Mouse (Mus musculus) heart, adult 9 months (tissue): ENCODE data around the gene Gm19935.

Source experiments
- DNase-seq, 2 experiments: peaks; one replicate each; pipeline ENCODE4 v3.0.0; 2022; ENCODE audit warnings: low spot score in 2 of 2

The Gm19935 gene

GRCm38 (mm10) chr8:90830980-90831379 lies 13.8 kb upstream of the Gm19935 start:
- DNase-seq = peak in 1 of 2 experiments; percentile 26

GRCm38 (mm10) chr8:90829825-90830224 lies 12.6 kb upstream of the Gm19935 start:
- DNase-seq = no peak

GRCm38 (mm10) chr8:90828987-90829740 lies 12.0 kb upstream of the Gm19935 start:
- DNase-seq = peak; percentile 41 to 46

DNA sequence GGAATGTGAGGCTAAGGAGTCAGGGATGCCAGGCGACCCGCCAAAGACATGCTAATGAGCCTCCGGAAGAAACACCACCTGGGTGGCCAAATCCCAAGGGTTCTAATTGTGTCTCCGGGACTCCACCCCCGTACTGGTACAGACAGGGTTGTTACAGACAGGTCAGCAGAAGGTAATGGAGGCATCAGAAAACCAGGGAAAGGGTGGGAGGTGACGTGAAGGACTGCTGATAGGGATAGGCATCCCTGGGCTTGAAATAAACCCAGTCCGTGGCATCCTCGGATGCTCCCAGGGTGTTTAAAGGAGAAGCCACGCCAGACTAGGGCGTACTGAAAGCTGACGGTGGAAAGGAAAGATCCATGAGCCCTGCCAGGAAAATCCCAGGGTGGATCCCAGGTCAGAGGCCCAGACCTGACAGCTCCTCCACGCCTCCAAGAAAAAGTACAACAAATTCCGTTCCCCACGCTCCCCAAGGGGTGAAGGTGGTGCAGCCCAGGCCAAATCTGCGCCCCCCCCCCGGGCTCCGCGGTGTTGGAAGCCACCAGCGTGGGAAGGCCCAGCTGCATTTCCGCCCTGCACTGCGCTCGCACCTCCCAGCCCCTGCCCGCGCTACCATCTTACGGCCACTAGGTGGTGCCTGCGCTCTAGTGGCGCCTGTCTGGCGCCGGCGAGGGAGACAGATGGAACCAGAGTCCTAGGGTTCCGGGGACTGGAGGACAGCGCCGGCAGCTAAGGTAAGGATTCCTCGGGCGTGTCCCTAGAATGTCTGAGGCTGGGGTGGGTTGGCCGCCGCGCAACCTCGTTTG lies 11.2 kb upstream of the Gm19935 start, which contains the start of gene Chd9:
TSS of gene Chd9 (plus strand) at position 172 of the 806 bp plus-strand sequence.
- DNase-seq = peak; percentile 93 to 96

GRCm38 (mm10) chr8:90825459-90825871 lies 8.3 kb upstream of the Gm19935 start:
- DNase-seq = no peak

GRCm38 (mm10) chr8:90822443-90822842 lies 5.2 kb upstream of the Gm19935 start:
- DNase-seq = peak; percentile 60 to 78

DNA sequence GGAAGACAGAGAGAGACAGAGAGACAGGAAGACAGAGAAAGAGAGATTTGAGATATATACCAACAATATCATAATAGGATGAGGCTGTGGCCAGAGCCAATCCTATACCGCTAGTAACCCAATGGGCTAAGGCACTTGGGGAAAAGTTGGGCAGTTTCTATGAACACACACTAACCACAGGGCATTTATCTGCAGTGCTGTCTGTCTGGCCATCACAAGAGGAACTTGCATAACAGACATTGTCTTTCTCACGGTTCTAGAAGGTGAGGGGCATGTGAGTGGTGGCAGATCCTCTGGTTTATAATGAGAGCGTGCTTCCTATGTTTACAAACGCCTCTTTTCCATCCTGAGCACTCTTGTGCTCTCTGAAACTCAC lies 3.1 kb upstream of the Gm19935 start:
- no peak for DNase-seq

GRCm38 (mm10) chr8:90819561-90820320 lies 2.5 kb upstream of the Gm19935 start:
- DNase-seq = no peak

DNA sequence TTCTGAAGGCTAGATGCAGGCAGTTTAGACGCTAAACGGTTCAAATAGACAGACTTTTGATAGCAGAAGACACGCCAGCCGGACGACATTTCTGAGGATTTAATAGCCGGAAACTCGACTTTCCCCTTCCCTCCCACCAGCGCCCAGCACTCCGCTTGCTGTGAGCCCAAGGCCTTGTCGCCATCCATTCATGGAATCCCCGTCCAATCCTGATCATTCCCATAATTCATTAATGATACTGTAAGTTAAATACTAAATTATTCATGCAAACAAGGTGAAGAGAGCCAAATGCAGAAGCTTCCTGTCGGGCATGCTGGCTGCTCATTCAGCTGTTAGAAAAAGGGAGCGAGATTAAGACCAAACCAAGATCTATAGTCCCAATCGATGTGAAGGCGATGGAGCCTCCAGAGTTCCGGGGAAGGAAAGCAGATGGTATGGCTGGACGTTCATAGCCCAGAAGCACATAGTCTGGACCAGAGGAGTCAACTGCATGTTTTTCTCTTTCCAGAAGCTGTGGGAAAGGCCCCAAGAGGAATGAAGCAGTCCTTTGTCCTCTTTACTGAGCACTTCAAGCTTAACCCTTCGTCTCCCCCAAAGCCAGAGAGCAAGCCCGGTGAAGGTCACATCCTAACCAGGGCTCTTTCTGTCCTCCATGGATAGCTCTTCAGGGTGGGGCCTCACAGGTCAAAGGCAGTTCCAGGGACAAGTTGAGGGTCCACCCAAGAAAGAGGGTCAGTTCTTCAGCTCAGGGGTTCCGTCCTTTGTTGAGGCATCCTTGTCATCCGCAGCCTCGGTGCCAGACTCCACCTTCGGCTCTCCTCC lies 921 bp downstream of the Gm19935 start:
- DNase-seq = no peak

- no peak for DNase-seq
Observed at GRCm38 (mm10) chr8:90813602-90814320, 3.4 kb downstream of the Gm19935 start.

DNA sequence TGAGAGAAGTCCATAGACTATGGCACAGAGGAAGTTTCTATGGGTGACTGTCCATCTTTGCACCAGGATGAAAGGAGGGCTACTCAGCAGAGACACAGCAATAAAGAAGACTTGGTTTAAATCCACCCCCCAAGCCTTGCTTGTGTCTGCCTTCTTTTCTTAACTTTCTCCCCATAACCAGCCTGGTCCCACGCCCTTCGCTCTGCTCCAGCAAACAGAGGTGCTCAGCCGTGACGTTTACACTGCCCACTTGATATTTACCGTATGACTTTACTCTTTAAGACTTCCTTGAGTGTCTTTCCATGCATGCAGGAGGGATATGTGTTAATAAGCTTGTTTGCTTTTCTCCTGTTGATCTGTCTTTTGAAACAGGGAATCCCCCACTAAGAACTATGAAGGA lies 17.7 kb downstream of the Gm19935 start:
- DNase-seq = no peak

- DNase-seq = peak; percentile 62 to 67
Observed at GRCm38 (mm10) chr8:90794990-90795861, 22.0 kb downstream of the Gm19935 start.

GRCm38 (mm10) chr8:90793710-90794109 lies 23.5 kb downstream of the Gm19935 start:
- DNase-seq = peak; percentile 32 to 59

GRCm38 (mm10) chr8:90791616-90792015 lies 25.6 kb downstream of the Gm19935 start:
- DNase-seq = no peak

DNA sequence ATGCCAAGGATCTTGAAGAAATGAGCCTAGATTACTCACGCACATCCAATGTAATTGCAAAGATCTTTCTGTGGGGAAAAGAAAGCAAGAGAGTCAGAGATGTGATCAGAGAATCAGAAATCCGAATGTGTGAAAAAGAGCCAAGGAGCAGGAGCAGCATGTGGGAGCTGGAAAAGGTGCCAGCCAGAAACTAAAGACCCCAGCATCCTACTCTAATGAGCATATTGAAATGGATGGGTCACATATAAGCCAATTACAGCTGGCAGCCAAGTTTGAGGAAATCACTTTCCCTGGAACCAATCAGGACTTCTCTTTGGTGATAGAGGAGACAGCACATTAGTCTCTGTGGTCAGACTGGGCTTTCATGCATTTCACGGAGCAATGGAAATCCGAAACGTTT lies 47.4 kb downstream of the Gm19935 start:
- no peak for DNase-seq
